Mouse (Mus musculus) thymus, adult 18-20 months (tissue): Measurements from ENCODE around the gene Zzz3.

Source experiments
- DNase-seq, 2 experiments: peaks; one replicate each; pipeline ENCODE4 v3.0.0; 2022; ENCODE audit warnings: mixed read lengths in 2 of 2

The Zzz3 gene

GRCm38 (mm10) chr3:152498968-152499696 is 103.9 kb downstream of the Zzz3 start:
- no peak for DNase-seq

GRCm38 (mm10) chr3:152507900-152508299 is 112.6 kb downstream of the Zzz3 start:
- DNase-seq, result no peak

- DNase-seq, result no peak
Measured at GRCm38 (mm10) chr3:152508419-152508993, 113.2 kb downstream of the Zzz3 start.

- no peak for DNase-seq
Measured at GRCm38 (mm10) chr3:152509268-152509667, 114.0 kb downstream of the Zzz3 start.
